Mouse (Mus musculus): ENCODE data around the gene Zfp740. TPM values are rescaled to one million over a fixed set of nuclear protein-coding genes. Genes with fewer than 3 reads are reported as not detected.
"Not testable (repeated sequence)": the region's sequence is repeated elsewhere in the genome, so short reads cannot be mapped to it uniquely, and the experiment has no call there.

Gene Zfp740
- polyA plus RNA-seq, 1 experiment from 2014 or later: 18.5 TPM

GRCm38 (mm10) chr15:102205779-102206178 is 2.7 kb downstream of the Zfp740 start:
- Histone ChIP-seq H3K27ac (no peak overlapping the region), H3K4me3 (ENCODE audit: inconsistent target) (no peak overlapping the region), H3K79me2 (ENCODE audit: inconsistent target) (peaks cover 25% of the 10 kb centered on the region), H3K36me3 (ENCODE audit: inconsistent target) (peaks cover 36% of the 10 kb centered on the region)
- 70% methylated on average over 8 of the region's 8 CpGs for WGBS (ENCODE audit: missing documents)

- no peak overlapping the region for H3K4me3 ChIP-seq (ENCODE audit: inconsistent target)
- peaks cover 25% of the 10 kb centered on the region for H3K79me2 ChIP-seq (ENCODE audit: inconsistent target)
- peaks cover 49% of the 10 kb centered on the region for H3K36me3 ChIP-seq (ENCODE audit: inconsistent target)
- no peak overlapping the region for H3K27ac ChIP-seq
- 77% methylated on average over 3 of the region's 3 CpGs for WGBS (ENCODE audit: missing documents)
Observed at GRCm38 (mm10) chr15:102207351-102207750, 4.3 kb downstream of the Zfp740 start.

DNA sequence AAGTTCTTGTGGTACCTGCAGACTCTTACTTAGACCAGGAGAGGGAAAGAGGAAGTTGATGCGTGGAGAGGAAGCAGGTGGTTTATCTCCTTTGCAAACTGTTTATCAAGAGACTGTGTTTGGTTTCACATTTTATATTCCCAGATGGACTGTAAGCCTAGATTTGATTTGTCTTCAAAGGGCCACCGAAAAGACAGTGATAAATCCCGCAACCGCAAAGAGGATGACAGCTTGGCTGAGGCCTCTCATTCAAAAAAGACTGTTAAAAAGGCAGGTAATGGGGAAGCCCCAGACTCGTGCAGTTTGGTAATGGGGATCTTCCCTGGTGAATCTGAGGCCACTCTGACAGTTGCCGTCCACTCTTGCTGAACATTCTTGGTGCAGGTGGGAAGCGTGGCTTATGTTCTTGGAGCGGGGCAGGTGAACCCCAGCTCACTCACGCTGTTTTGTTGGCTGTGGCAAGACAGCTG is 5.1 kb downstream of the Zfp740 start:
- peaks cover 25% of the 10 kb centered on the region for H3K79me2 ChIP-seq (ENCODE audit: inconsistent target)
- H3K36me3 ChIP-seq (ENCODE audit: inconsistent target): peaks cover 57% of the 10 kb centered on the region
- WGBS (ENCODE audit: missing documents): 42% methylated on average over 9 of the region's 9 CpGs
- no peak overlapping the region for H3K4me3 ChIP-seq (ENCODE audit: inconsistent target)
- no peak overlapping the region for H3K27ac ChIP-seq

DNA sequence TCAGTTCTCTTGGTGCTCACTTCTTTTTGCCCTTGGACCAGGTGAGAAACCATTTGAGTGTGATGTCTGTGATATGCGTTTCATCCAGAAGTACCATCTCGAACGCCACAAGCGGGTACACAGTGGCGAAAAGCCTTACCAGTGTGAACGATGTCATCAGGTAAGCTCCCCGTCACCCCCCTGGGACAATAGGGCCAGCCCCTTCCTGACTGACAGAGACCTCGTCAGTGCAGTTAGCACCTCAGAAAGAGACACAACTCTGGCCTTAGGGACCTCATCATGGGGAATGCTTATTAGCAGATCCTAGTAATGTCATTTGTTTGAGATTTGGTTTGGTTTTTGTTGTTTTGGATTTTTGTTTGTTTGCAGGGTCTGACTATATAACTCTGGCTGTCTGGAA is 6.1 kb downstream of the Zfp740 start:
- Histone ChIP-seq H3K36me3 (ENCODE audit: inconsistent target) (peaks cover 67% of the 10 kb centered on the region), H3K79me2 (ENCODE audit: inconsistent target) (peaks cover 25% of the 10 kb centered on the region), H3K27ac (no peak overlapping the region), H3K4me3 (ENCODE audit: inconsistent target) (no peak overlapping the region)
- WGBS (ENCODE audit: missing documents): 94% methylated on average over 8 of the region's 8 CpGs

DNA sequence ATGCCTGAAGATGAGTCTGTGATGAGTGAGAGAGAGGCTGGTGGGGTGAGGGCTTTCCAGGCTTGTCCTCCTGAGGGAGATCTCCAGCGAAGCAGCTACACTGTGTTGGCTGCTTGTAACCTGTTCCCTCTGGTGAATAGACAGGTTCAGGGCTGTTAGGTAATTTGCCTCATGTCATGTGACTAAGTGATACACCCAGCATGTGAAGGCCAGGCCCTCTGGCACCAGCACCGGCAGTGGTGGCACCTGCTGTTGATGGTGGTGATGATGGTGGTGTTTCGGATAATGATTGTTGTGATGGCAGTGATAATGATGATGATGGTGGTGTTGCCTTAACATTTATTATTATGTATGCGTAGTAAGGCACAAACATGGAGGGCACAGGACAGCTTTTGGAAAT is 7.8 kb downstream of the Zfp740 start:
- Histone ChIP-seq H3K4me3 (ENCODE audit: inconsistent target) (no peak overlapping the region), H3K27ac (no peak overlapping the region), H3K36me3 (ENCODE audit: inconsistent target) (peaks cover 74% of the 10 kb centered on the region), H3K79me2 (ENCODE audit: inconsistent target) (peaks cover 8% of the 10 kb centered on the region; the same call in 1 of the 2 replicates)
- WGBS (ENCODE audit: missing documents): 95% methylated on average over 4 of the region's 4 CpGs

GRCm38 (mm10) chr15:102211895-102212294 is 8.8 kb downstream of the Zfp740 start:
- Histone ChIP-seq H3K27ac (no peak overlapping the region), H3K4me3 (ENCODE audit: inconsistent target) (no peak overlapping the region), H3K36me3 (ENCODE audit: inconsistent target) (peaks cover 80% of the 10 kb centered on the region), H3K79me2 (ENCODE audit: inconsistent target) (no peaks in the 10 kb centered on the region; the same call in 1 of the 2 replicates)
- 97% methylated on average over 6 of the region's 6 CpGs for WGBS (ENCODE audit: missing documents)

DNA sequence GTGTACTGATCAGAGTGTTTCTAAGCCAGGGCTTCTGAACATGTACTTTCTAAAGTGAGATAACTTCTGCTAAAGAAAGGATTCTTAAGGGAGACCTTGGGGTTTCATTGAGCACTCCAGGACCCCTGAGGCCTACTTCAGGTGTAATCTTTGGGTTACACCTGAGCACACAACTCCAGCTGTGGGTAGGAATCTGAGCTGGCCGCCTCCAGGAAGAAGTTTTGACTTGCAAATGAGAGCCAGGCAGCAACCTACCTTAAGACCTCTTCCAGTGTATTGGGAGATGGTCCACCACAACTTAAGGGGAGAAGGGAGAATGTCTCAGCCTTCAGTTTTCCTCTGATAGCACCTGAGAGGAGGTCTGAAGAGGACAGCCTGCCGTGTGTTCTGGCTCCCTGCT is 11.1 kb downstream of the Zfp740 start:
- no peak overlapping the region for H3K4me3 ChIP-seq (ENCODE audit: inconsistent target)
- H3K79me2 ChIP-seq (ENCODE audit: inconsistent target): no peaks in the 10 kb centered on the region; the same call in 1 of the 2 replicates
- 100% methylated on average over 1 of the region's 2 CpGs for WGBS (ENCODE audit: missing documents)
- H3K27ac ChIP-seq: no peak overlapping the region
- peaks cover 71% of the 10 kb centered on the region for H3K36me3 ChIP-seq (ENCODE audit: inconsistent target)

DNA sequence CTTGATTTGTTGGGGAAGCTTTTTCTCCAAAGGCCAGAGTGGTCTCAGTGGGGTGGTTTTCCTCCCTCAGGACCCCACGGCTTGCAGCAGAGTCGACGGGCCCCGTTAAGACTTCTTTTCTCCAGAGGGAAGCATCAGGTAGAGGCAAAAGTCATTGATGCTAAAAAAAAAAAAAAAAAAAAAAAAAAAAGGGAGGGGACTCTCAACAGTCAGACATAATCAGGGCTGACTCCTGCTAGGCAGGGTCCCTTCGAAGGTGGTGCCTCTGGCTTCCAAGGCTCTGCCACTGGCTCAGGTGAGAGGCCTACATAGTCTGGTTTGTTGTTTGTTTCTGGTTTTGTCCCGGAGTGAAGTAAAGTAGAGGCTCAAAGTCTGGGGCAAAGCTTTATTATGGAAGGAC is 12.6 kb downstream of the Zfp740 start:
- Histone ChIP-seq H3K36me3 (ENCODE audit: inconsistent target) (peaks cover 56% of the 10 kb centered on the region), H3K4me3 (ENCODE audit: inconsistent target) (no peak overlapping the region), H3K27ac (no peak overlapping the region), H3K79me2 (ENCODE audit: inconsistent target) (no peaks in the 10 kb centered on the region; the same call in 1 of the 2 replicates)
- WGBS (ENCODE audit: missing documents): 92% methylated on average over 2 of the region's 6 CpGs

GRCm38 (mm10) chr15:102216459-102217228 is 13.6 kb downstream of the Zfp740 start:
- H3K79me2 ChIP-seq (ENCODE audit: inconsistent target): no peaks in the 10 kb centered on the region
- H3K36me3 ChIP-seq (ENCODE audit: inconsistent target): peaks cover 48% of the 10 kb centered on the region
- WGBS (ENCODE audit: missing documents): 95% methylated on average over 16 of the region's 16 CpGs
- H3K4me3 ChIP-seq (ENCODE audit: inconsistent target): no peak overlapping the region
- no peak overlapping the region for H3K27ac ChIP-seq

GRCm38 (mm10) chr15:102217325-102217724 is 14.3 kb downstream of the Zfp740 start:
- Histone ChIP-seq H3K4me3 (ENCODE audit: inconsistent target) (no peak overlapping the region), H3K79me2 (ENCODE audit: inconsistent target) (no peaks in the 10 kb centered on the region), H3K36me3 (ENCODE audit: inconsistent target) (peaks cover 42% of the 10 kb centered on the region), H3K27ac (no peak overlapping the region)
- 89% methylated on average over 7 of the region's 7 CpGs for WGBS (ENCODE audit: missing documents)

GRCm38 (mm10) chr15:102222386-102222785 is 19.3 kb downstream of the Zfp740 start:
- Histone ChIP-seq H3K36me3 (ENCODE audit: inconsistent target) (no peaks in the 10 kb centered on the region), H3K27ac (no peak overlapping the region)
- WGBS (ENCODE audit: missing documents): 89% methylated on average over 9 of the region's 10 CpGs

DNA sequence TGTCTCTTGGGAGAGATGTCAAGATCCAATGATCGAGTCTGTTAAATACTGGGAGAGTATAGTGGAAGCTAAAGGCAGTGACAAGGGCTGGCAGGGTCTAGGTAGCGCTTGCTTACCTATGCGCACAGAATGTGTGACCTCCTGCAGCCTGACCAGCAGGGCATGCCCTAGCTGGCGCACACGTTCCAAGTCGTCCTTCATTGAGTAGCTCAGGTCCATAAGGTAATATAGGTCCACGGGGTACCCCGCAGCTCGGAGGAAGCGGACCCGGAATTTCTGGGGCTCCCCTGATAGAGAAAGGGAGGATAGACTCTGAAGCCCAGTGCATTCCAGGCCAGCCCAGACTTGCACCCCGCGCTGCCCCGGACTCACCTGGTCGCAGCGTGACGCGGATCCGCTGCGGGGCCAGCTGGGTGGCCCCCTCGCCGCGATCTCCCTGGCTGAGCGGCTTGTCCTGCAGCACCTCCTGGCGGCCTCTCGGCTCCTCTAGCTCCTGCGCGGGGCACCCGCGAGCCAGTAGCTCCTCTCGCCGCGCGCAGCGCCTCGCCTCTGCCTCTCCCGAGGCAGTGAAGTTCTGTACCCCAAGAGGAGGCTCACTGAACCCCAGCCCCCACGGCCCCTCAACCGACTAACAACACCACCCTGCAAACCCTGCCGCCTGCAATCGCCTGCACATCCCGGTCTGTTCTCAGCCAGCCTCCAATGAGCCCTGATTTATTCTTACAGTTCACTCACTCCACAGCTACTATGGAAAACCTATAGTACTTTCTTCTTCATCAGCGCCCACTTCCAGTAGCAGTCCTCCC is 21.3 kb downstream of the Zfp740 start:
- Histone ChIP-seq H3K79me2 (ENCODE audit: inconsistent target) (peaks cover 16% of the 10 kb centered on the region), H3K36me3 (ENCODE audit: inconsistent target) (no peaks in the 10 kb centered on the region), H3K4me3 (ENCODE audit: inconsistent target) (peak overlapping the region; percentile 6; the same call in 1 of the 2 replicates), H3K27ac (no peak overlapping the region)
- 14% methylated on average over 43 of the region's 43 CpGs for WGBS (ENCODE audit: missing documents)

More at GRCm38 (mm10) chr15:102222386-102222785, 19.3 kb downstream of the Zfp740 start:
- no peaks in the 10 kb centered on the region for H3K79me2 ChIP-seq (ENCODE audit: inconsistent target)
- no peak overlapping the region for H3K4me3 ChIP-seq (ENCODE audit: inconsistent target)

GRCm38 (mm10) chr15:102224992-102225617 is 22.1 kb downstream of the Zfp740 start:
- Histone ChIP-seq H3K36me3 (ENCODE audit: inconsistent target) (no peaks in the 10 kb centered on the region), H3K27ac (no peak overlapping the region), H3K79me2 (ENCODE audit: inconsistent target) (peaks cover 23% of the 10 kb centered on the region), H3K4me3 (ENCODE audit: inconsistent target) (peak overlapping the region; percentile 6; the same call in 1 of the 2 replicates)
- 5% methylated on average over 20 of the region's 21 CpGs for WGBS (ENCODE audit: missing documents)

DNA sequence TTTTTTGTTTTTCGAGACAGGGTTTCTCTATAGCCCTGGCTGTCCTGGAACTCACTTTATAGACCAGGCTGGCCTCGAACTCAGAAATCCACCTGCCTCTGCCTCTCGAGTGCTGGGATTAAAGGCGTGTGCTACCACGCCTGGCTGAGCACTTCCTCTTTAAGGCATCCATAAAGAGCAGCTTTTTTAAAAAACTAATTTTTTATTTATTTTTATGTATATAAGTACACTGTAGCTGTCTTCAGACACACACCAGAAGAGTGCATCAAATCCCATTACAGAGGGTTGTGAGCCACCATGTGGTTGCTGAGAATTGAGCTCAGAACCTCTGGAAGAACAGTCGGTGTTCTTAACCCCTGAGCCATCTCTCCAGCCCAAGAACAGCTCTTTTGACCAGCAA is 22.6 kb downstream of the Zfp740 start:
- WGBS (ENCODE audit: missing documents): 14% methylated on average over 3 of the region's 6 CpGs
- H3K27ac ChIP-seq; H3K36me3 ChIP-seq (ENCODE audit: inconsistent target); H3K4me3 ChIP-seq (ENCODE audit: inconsistent target): not testable (repeated sequence)
- H3K79me2 ChIP-seq (ENCODE audit: inconsistent target): peaks cover 28% of the 10 kb centered on the region

All from macrophage (primary cell).